Mouse (Mus musculus) intestine, embryonic 14.5 days (tissue): ENCODE measurements around the gene Gm20894. TPM values are rescaled to one million over a fixed set of nuclear protein-coding genes. Genes with fewer than 3 reads are reported as not detected.
"Not testable (repeated sequence)": the region's sequence is repeated elsewhere in the genome, so short reads cannot be mapped to it uniquely, and the experiment has no call there.

ENCODE experiments used
- ATAC-seq: fragments of 200-750 bp; cut with Nextera tagmentation; replicated peaks from 2 replicates; pipeline ENCODE4 v1.8.0; 2017; ENCODE audit warnings: low read depth, moderate number of reproducible peaks, moderate TSS enrichment, moderate library complexity; ENCODE audit not compliant: low FRiP score, low TSS enrichment
- DNase-seq: peaks from one replicate; pipeline ENCODE4 v3.0.0-alpha.2; 2018; ENCODE audit warnings: low spot score
- H3K27ac ChIP-seq: fragments of 300-500 bp; sonication (generic); 2 replicates; pipeline ENCODE4 v1.5.1; 2014; ENCODE audit warnings: low read depth, mild to moderate bottlenecking, control low read depth
- H3K27me3 ChIP-seq: fragments of 300-500 bp; sonication (generic); replicated peaks from 2 replicates; pipeline ENCODE4 v1.6.1; 2014; ENCODE audit warnings: low read length, control low read depth; ENCODE audit not compliant: control insufficient read depth, insufficient read depth
- H3K36me3 ChIP-seq: fragments of 300-500 bp; sonication (generic); 2 replicates; pipeline ENCODE4 v1.6.1; 2014; ENCODE audit warnings: low read length, control low read depth; ENCODE audit not compliant: control insufficient read depth, insufficient read depth
- H3K4me1 ChIP-seq: fragments of 300-500 bp; sonication (generic); replicated peaks from 2 replicates; pipeline ENCODE4 v1.6.1; 2014; ENCODE audit warnings: low read length, control low read depth, mixed read lengths; ENCODE audit not compliant: control insufficient read depth, insufficient read depth
- H3K4me2 ChIP-seq: fragments of 300-500 bp; sonication (generic); 2 replicates; pipeline ENCODE4 v1.6.1; 2014; ENCODE audit warnings: low read length
- H3K4me3 ChIP-seq: fragments of 300-500 bp; sonication (generic); 2 replicates; pipeline ENCODE4 v1.5.1; 2014; ENCODE audit warnings: low read depth, low read length, control low read depth, mixed read lengths
- H3K9ac ChIP-seq: fragments of 300-500 bp; sonication (generic); 2 replicates; pipeline ENCODE4 v1.6.1; 2014; ENCODE audit warnings: mild to moderate bottlenecking, low read length
- H3K9me3 ChIP-seq: fragments of 300-500 bp; sonication (generic); 2 replicates; pipeline ENCODE4 v1.6.1; 2016; ENCODE audit warnings: low read length, control low read depth; ENCODE audit not compliant: control insufficient read depth
- WGBS: fragments of 180-500 bp; shearing (Covaris S2); extraction: QIAGEN DNeasy Blood & Tissue Kit; methylation state at CpG from one replicate; pipeline ENCODE4 v1.1.7; 2014; 5-methylcytosine and 5-hydroxymethylcytosine counted together
- polyA plus RNA-seq: library from polyadenylated mRNA; unstranded; fragments of >200 nt; fragmentation: Nextera tagmentation; extraction: Ambion mirVana; gene quantifications from 2 replicates; pipeline ENCODE4 v1.2.1, GENCODE M21; 2014

The Gm20894 gene
- not detected in 2 replicates for polyA plus RNA-seq

GRCm38 (mm10) chrY:28271412-28271811 lies at the start of gene Gm20894:
Gene Gm20894 (minus strand): TSS chrY:28271512.
- DNase-seq, H3K27me3 ChIP-seq, H3K9ac ChIP-seq, H3K4me3 ChIP-seq, ATAC-seq, H3K27ac ChIP-seq, H3K4me2 ChIP-seq, H3K36me3 ChIP-seq, H3K4me1 ChIP-seq, H3K9me3 ChIP-seq: not testable (repeated sequence)
- WGBS: no CpG with 5 or more reads among the region's 5 CpGs
